Mouse (Mus musculus) WW6 (cell line): Measurements from ENCODE around the gene Inafm2.

Source experiments
- DNase-seq: peaks from one replicate; pipeline ENCODE4 v3.0.0-alpha.2; 2013; ENCODE audit warnings: low read depth, low spot score

Inafm2 gene

GRCm38 (mm10) chr2:118756103-118756502, 10.5 kb downstream of the Inafm2 start:
- no peak for DNase-seq

- DNase-seq, result no peak
These were observed 14.3 kb downstream of the Inafm2 start for GRCm38 (mm10) chr2:118759828-118760227.

GRCm38 (mm10) chr2:118760311-118761025, 14.9 kb downstream of the Inafm2 start:
- DNase-seq, result no peak

- DNase-seq, result no peak
These were observed 15.8 kb downstream of the Inafm2 start for GRCm38 (mm10) chr2:118761358-118761757.

DNA sequence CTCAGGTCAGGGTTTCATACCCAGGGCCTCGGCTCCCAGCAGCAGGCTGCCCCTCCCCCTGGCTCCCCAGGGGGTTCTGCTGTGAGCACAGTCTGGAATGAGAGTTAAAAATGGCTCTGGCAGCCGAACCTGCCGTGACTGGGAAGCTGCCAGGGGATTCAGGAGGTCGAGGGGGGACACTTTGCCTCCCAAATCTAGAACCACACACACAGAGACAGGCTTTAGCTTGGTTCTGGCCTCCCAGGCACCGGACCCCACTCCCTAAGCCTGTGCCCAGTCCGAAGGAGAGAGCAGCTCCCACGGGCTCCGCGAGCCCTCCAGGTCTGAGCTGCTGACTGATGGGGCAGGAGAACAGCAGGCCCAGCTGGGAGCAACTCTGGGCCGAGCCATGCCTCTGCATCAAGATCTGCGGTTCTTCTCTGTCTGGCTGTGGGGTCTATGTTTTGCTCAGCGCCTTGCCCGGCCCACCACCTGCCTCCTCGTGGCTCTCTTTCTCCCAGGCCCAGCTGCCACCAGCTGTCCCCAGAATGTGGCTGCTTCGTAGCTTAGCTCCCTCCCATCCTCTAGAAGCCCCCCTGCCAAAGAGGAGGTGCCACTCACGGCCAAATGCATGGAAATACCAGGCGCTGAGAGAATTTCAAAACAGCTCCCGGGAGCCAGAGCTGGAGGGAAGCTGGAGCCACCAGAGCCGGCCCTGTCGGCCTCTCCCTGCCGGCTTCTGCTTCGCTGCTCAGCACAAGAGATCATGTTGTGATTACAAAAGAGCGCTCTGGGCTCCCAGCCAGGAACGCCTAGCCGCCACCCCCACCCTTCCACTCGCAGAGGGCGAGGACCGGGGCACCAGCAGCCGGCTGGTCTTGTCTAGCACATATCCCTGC, 16.6 kb downstream of the Inafm2 start, which contains the start of gene Ccdc9b:
Gene Ccdc9b, minus strand, starts transcription at position 756 of the 878 bp plus-strand sequence.
- no peak for DNase-seq

DNA sequence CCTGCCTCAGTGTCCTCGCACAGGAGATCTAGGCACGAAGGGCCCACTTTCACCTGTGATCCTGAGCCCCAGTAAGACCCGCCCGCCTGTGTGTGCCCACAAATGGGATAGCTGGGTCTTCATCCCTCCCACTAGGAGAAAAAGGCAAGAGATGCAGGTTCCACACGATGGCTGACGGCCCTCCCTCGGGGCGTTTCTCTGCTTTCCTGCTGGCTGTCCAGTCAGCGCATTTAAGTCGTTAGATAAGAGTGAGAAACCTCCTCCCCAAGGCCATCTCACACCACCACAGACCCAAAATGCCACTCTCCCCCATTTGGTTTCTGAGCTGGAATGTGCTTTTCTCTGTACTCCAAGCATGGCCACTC, 17.2 kb downstream of the Inafm2 start:
- DNase-seq, result no peak

- DNase-seq, result no peak
These were observed 17.9 kb downstream of the Inafm2 start for GRCm38 (mm10) chr2:118763469-118763868.

- no peak for DNase-seq
These were observed 18.7 kb downstream of the Inafm2 start for GRCm38 (mm10) chr2:118764094-118764831.

- DNase-seq, result no peak
These were observed 19.3 kb downstream of the Inafm2 start for GRCm38 (mm10) chr2:118764875-118765274.

DNA sequence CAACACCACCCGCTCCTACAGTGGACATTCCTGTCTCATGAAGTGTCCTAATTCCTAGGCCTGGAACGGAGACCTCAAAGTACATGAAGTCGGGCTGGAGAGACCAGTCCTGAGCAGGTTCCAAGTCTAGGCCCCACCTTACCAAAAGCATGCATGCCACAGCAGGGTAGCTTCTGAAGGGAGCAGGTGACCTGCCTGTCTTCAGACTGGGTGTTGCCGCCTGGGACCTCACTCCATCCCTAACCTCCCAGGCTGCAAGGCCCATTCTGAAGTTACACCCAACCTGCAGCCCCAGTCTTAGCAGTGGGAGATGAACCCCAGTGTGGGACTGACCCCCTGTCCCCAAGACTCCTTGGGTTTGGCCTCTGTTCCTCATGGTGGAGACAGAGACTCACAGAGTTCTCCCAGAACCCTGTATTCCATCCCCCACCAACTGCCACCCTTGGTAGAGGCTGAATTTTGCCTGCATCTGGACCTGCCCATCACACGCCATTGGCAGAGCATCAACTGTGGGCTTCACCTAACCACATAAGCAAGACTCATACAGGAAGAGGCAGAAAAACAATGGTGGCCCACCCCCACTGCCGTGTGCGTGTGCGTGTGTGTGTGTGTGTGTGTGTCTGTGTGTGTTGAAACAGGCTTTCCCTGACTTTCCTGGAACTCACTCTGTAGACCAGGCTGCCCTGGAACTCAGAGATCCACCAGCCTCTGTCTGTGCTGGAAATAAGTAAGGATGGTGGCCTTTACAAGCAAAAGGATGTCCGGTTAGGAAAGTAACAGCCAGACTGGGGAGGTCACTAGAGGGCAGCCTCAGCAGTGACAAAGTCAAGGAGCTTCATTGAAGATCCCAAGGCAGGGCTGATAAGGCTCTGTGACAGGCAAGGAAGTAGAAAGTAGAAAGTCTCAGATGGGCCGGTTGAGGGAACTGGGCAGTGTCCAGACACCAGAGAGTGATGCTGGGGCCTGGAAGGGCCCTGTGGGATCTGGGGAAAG, 20.8 kb downstream of the Inafm2 start:
- no peak for DNase-seq

DNA sequence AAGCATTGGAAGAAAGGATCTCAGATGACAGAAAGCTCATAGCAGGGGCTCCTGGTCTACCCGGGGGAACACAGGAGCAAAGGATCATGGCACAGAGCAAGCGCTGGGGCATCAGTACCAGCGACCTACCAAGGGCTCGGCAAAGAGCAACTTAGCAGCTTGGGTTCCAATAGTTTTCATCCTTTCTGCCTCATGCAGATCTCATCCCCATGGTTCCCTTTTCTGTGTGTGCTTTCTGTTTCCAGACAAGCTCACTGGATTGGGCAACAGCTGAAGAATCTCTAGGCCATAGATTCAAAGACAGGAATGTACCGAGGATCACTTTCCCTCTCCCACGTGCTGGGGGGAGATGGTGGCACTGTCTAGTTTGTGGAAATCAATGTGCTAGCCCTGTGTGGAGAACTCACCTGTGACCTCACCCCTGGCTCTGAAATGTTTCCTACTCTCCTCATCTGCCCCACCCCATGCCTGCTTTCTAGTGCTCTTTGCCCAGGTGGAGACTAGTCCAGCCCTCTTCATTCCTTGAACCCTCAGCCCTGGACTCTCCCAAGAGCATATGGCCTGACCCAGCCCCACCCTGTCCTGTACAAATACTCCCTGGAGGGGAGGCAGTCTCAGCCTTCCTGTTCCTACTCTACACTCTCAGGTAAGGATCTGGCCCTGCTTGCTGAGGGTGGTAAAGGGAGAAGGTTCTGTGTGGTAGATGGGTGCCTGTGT, 26.8 kb downstream of the Inafm2 start, which contains the start of gene Phgr1:
Gene Phgr1, plus strand, starts transcription at position 612 of the 717 bp plus-strand sequence.
- no peak for DNase-seq

DNA sequence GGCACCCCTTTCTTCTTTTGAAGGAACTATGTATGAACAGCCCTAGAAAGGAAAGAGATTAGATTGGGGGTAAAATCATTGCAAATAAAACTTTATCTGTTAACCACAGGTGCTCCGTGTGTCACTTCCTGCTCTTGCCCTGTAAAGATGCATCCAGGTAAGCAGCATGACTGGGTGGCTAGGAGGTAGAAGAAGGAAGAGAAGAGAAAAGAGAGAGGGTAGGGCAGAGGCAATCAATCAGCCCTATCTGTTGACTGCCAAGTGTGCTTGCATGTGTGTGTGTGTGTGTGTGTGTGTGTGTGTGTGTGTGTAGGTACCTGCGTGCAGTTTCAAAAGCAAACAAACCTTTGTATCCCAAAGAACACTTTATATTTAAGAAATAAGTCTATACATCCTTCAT, 29.0 kb downstream of the Inafm2 start:
- no peak for DNase-seq

GRCm38 (mm10) chr2:118775396-118775795, 29.8 kb downstream of the Inafm2 start:
- no peak for DNase-seq

GRCm38 (mm10) chr2:118775846-118776245, 30.3 kb downstream of the Inafm2 start:
- no peak for DNase-seq

DNA sequence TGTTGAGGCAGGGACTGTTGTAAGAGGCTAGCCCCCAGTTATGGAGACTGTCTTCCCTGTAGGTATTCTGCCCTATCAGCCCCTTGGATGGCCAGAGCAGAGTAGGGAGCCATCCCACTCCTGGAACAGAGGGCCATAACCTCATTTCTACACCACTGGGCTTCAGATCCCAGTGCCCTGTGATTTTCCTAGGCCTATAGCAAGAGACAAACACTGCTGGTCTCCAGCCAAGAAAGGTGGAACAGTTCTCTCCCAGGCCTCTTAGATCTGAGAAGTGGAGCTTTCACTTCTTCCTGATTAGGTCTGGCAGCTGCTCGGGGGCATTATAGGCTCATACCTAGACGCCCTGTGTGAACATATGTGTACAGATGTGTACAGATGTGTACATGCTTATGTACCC, 30.7 kb downstream of the Inafm2 start:
- DNase-seq, result no peak

DNA sequence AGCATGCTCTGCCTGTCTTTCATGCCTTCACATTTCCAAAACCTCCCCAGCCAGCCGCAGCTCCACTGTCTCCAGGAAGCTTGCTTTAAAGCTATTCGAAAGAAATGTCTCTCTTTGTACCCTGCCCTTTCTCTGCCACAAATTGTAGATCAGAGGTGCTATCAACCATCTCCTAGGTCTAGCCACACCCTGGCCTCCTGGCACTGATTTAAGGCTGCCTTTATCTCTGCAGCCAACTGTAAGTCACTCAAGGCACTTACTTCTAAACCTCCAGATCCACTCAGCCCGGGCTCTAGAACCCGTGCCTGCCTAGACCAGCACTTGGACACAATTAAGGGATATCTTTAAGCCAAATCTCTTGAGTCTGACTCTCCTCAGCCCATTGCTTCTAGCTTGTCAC, 32.9 kb downstream of the Inafm2 start:
- DNase-seq, result no peak

GRCm38 (mm10) chr2:118779065-118779464, 33.5 kb downstream of the Inafm2 start:
- no peak for DNase-seq

- DNase-seq, result no peak
These were observed 34.2 kb downstream of the Inafm2 start, which contains the start of gene Disp2 for GRCm38 (mm10) chr2:118779504-118780480. Disp2 (plus strand) TSS chr2:118779719.

GRCm38 (mm10) chr2:118781115-118781514, 35.6 kb downstream of the Inafm2 start:
- DNase-seq, result no peak
